Mouse (Mus musculus) activated CD4-positive, CD25-positive, alpha-beta regulatory T cell (primary cell): ENCODE data around the gene Vmn2r38. TPM values are rescaled to one million over a fixed set of nuclear protein-coding genes. Genes with fewer than 3 reads are reported as not detected.

ENCODE experiments used
- polyA plus RNA-seq, 2 experiments: library from polyadenylated mRNA; unstranded; fragments of 100-300 nt; shearing (Covaris generic); gene quantifications; one replicate each; pipeline ENCODE4 v1.2.1; 2017

Vmn2r38 gene
- under 1 TPM in 1 of 2 experiments, not detected in 1; 0.11 TPM for polyA plus RNA-seq

GRCm38 (mm10) chr7:9097781-9098180 lies at the start of gene Vmn2r38:
Gene Vmn2r38 (minus strand): TSS chr7:9097881.

DNA sequence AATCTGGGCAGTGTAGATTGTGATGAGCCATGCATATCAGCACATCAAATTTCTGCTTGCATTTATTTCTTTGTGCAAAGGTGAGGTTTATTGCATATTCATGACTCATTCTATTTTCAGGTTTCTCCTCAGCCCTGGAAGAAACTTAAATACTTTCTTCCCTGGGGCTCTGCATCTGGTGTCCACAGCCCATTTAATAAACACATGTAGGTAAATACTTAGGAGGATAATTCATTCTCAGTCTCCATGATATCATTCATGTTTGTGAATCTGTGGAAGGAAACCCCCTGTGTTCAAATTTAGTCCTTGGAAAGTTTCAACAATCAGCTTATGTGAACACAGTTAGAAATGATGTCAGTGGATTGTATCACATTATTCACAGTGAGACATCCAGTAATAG lies 67.0 kb downstream of the Vmn2r38 start, which contains the start of gene Vmn2r39:
Gene Vmn2r39 (minus strand): TSS at position 101 of the 400 bp plus-strand sequence.

Other genes starting within 250 kb of the Vmn2r38 start
- under 1 TPM in 1 of 2 experiments, not detected in 1; 0.14 TPM for gene Vmn2r40, start 166.4 kb downstream of the Vmn2r38 start, polyA plus RNA-seq
- gene Vmn2r39, start 67.1 kb downstream of the Vmn2r38 start, polyA plus RNA-seq, result not detected
- not detected for gene Vmn2r37, start 125.8 kb upstream of the Vmn2r38 start, polyA plus RNA-seq